Mouse (Mus musculus): ENCODE measurements around the gene Bet1l. TPM values are rescaled to one million over a fixed set of nuclear protein-coding genes. Genes with fewer than 3 reads are reported as not detected.
A peak's percentile ranks its signal among the peaks of the same experiment; 100 is the strongest.

Bet1l gene
- polyA plus RNA-seq, 1 experiment from 2014 or later: 47.2 TPM

GRCm38 (mm10) chr7:140877364-140877763, 20.0 kb upstream of the Bet1l start:
- no peak overlapping the region for H3K27ac ChIP-seq (ENCODE audit: low read depth, low read length)

GRCm38 (mm10) chr7:140874224-140874623, 16.8 kb upstream of the Bet1l start:
- Histone ChIP-seq H3K9me3 (replicated peaks; ENCODE audit: control insufficient read depth, low read length) (no peaks in the 10 kb centered on the region), H3K4me3 (ENCODE audit: low read depth, low read length) (no peak overlapping the region), H3K27ac (ENCODE audit: low read depth, low read length) (no peak overlapping the region), H3K27me3 (replicated peaks; ENCODE audit: control insufficient read depth, insufficient read depth, low read length) (no peaks in the 10 kb centered on the region), H3K9ac (ENCODE audit: low read length) (no peak overlapping the region), H3K4me2 (ENCODE audit: low read length) (no peak overlapping the region), H3K4me1 (ENCODE audit: control insufficient read depth, insufficient read depth, low read length) (no peaks in the 10 kb centered on the region), H3K36me3 (ENCODE audit: control insufficient read depth, insufficient read depth, low read length) (peaks cover 8% of the 10 kb centered on the region; the same call in 1 of the 2 replicates)
- 86% methylated on average over 4 of the region's 4 CpGs for WGBS
- DNase-seq (ENCODE audit: low spot score): no peak
- ATAC-seq: no peak

More at GRCm38 (mm10) chr7:140877364-140877763, 20.0 kb upstream of the Bet1l start:
- DNase-seq (ENCODE audit: low spot score) (no peak), ATAC-seq (no peak)
- no peaks in the 10 kb centered on the region for H3K27me3 ChIP-seq (replicated peaks; ENCODE audit: control insufficient read depth, insufficient read depth, low read length)
- 89% methylated on average over 6 of the region's 6 CpGs for WGBS
- H3K4me2 ChIP-seq (ENCODE audit: low read length): no peak overlapping the region
- H3K9ac ChIP-seq (ENCODE audit: low read length): no peak overlapping the region
- peaks cover 8% of the 10 kb centered on the region; the same call in 1 of the 2 replicates for H3K36me3 ChIP-seq (ENCODE audit: control insufficient read depth, insufficient read depth, low read length)
- H3K9me3 ChIP-seq (replicated peaks; ENCODE audit: control insufficient read depth, low read length): no peaks in the 10 kb centered on the region
- no peak overlapping the region for H3K4me3 ChIP-seq (ENCODE audit: low read depth, low read length)
- 0 out of 2 replicates have a peak, but pooled peaks cover 4% of the 10 kb centered on the region for H3K4me1 ChIP-seq (ENCODE audit: control insufficient read depth, insufficient read depth, low read length)

DNA sequence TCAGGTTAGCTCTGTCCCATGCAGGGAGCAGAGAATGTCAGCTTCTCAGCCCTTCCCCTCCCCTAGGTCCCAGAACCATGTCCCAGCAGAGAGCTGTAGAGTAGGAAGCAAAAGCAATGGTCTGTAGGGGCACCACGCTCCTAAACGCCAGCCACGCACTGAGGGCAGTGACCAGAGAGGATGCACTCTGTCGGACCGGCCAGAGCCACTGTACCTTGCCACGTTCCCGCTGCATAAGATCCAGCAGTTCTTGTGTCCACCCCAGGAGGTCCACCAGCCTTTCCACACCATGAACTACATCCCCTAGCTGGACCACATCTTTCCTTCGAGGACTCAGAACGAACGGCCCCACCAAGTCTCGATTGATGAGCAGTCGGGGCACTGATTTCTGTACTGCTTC, 7.4 kb upstream of the Bet1l start:
- WGBS: 90% methylated on average over 12 of the region's 12 CpGs
- Histone ChIP-seq H3K4me1 (ENCODE audit: control insufficient read depth, insufficient read depth, low read length) (no peaks in the 10 kb centered on the region), H3K27me3 (replicated peaks; ENCODE audit: control insufficient read depth, insufficient read depth, low read length) (no peaks in the 10 kb centered on the region), H3K9me3 (replicated peaks; ENCODE audit: control insufficient read depth, low read length) (no peaks in the 10 kb centered on the region), H3K27ac (ENCODE audit: low read depth, low read length) (no peak overlapping the region), H3K36me3 (ENCODE audit: control insufficient read depth, insufficient read depth, low read length) (peaks cover 69% of the 10 kb centered on the region), H3K4me2 (ENCODE audit: low read length) (no peak overlapping the region), H3K4me3 (ENCODE audit: low read depth, low read length) (no peak overlapping the region), H3K9ac (ENCODE audit: low read length) (no peak overlapping the region)
- ATAC-seq: no peak
- DNase-seq (ENCODE audit: low spot score): no peak

DNA sequence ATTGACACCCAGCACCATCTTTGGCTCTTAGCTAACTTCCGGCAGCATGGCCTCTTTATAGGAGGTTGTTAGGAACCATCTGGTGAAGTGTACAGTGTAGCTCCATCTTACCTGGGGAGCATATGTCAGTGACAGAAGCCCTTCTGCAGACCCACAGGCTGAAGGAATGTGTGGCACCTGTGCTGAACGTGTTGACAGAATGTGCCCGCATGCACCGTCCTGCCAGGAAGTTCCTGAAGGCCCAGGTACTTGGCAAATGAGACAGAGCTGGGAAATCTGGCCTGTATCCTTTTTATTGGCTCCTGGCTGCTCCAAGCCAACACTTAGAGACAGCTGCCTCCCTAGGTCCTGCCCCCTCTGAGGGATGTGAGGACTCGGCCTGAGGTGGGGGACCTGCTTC, 3.4 kb upstream of the Bet1l start:
- Histone ChIP-seq H3K9me3 (replicated peaks; ENCODE audit: control insufficient read depth, low read length) (no peaks in the 10 kb centered on the region), H3K27ac (ENCODE audit: low read depth, low read length) (no peak overlapping the region), H3K4me2 (ENCODE audit: low read length) (no peak overlapping the region), H3K4me3 (ENCODE audit: low read depth, low read length) (no peak overlapping the region), H3K27me3 (replicated peaks; ENCODE audit: control insufficient read depth, insufficient read depth, low read length) (no peaks in the 10 kb centered on the region), H3K36me3 (ENCODE audit: control insufficient read depth, insufficient read depth, low read length) (peaks cover 70% of the 10 kb centered on the region), H3K4me1 (ENCODE audit: control insufficient read depth, insufficient read depth, low read length) (peaks cover 11% of the 10 kb centered on the region), H3K9ac (ENCODE audit: low read length) (no peak overlapping the region)
- ATAC-seq: no peak
- no peak for DNase-seq (ENCODE audit: low spot score)
- WGBS: 90% methylated on average over 5 of the region's 5 CpGs

DNA sequence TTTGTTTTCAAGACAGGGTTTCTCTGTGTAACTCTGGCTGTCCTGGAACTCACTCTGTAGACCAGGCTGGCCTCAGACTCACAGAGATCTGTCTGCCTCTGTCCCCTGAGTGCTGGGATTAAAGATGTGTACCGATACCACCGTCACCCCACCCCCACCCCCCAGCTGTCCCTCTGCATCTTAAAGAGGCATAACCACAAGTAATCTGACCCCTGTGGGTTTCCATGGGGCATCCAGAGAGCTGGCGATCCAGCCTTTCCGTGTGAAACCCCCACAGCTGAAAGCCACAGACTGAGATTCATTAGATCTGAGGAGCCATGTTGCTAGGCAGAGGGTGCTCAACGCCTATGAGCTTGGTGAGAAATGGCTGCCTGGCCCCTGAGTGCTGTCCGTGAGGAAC, 2.6 kb upstream of the Bet1l start:
- peaks cover 65% of the 10 kb centered on the region for H3K36me3 ChIP-seq (ENCODE audit: control insufficient read depth, insufficient read depth, low read length)
- 80% methylated on average over 6 of the region's 6 CpGs for WGBS
- H3K9ac ChIP-seq (ENCODE audit: low read length): no peak overlapping the region
- H3K27ac ChIP-seq (ENCODE audit: low read depth, low read length): no peak overlapping the region
- H3K4me3 ChIP-seq (ENCODE audit: low read depth, low read length): no peak overlapping the region
- H3K4me2 ChIP-seq (ENCODE audit: low read length): no peak overlapping the region
- no peak for DNase-seq (ENCODE audit: low spot score)
- H3K9me3 ChIP-seq (replicated peaks; ENCODE audit: control insufficient read depth, low read length): no peaks in the 10 kb centered on the region
- no peaks in the 10 kb centered on the region for H3K27me3 ChIP-seq (replicated peaks; ENCODE audit: control insufficient read depth, insufficient read depth, low read length)
- ATAC-seq: no peak
- H3K4me1 ChIP-seq (ENCODE audit: control insufficient read depth, insufficient read depth, low read length): peaks cover 18% of the 10 kb centered on the region

DNA sequence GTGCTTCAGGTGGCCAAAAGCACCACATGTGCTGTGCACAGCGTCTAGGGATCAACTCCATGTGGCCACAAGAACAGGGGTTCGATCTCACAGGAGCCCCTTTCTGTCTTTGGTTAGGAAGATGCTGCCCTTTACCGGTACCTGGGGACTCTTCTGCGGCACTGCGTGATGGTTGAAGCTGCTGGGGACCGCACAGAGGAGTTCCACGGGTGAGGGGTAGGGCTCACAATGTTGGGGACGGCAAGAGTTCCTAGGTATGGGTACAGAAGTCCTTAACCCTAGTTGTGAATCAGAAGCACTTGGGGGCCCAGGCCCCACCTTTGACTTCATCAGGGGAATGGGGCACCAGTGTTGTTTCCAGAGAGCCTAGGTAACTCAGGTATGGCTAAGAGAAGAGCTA, 1.4 kb upstream of the Bet1l start:
- WGBS: 95% methylated on average over 8 of the region's 8 CpGs
- no peak for DNase-seq (ENCODE audit: low spot score)

GRCm38 (mm10) chr7:140856785-140857549, 410 bp downstream of the Bet1l start, which contains the start of gene Ric8a:
Gene Ric8a, plus strand, starts transcription at chr7:140856957.
- Histone ChIP-seq H3K36me3 (ENCODE audit: control insufficient read depth, insufficient read depth, low read length) (peaks cover 62% of the 10 kb centered on the region), H3K4me2 (ENCODE audit: low read length) (peak within 1 kb of the TSS; percentile 98), H3K27me3 (replicated peaks; ENCODE audit: control insufficient read depth, insufficient read depth, low read length) (no peaks in the 10 kb centered on the region), H3K4me3 (ENCODE audit: low read depth, low read length) (peak within 1 kb of the TSS; percentile 78), H3K4me1 (ENCODE audit: control insufficient read depth, insufficient read depth, low read length) (peaks cover 18% of the 10 kb centered on the region), H3K9me3 (replicated peaks; ENCODE audit: control insufficient read depth, low read length) (no peaks in the 10 kb centered on the region), H3K9ac (ENCODE audit: low read length) (peak within 1 kb of the TSS; percentile 96), H3K27ac (ENCODE audit: low read depth, low read length) (peak within 1 kb of the TSS; percentile 88)
- WGBS: under 1% methylated on average over 50 of the region's 50 CpGs
- peak; percentile 80 for DNase-seq (ENCODE audit: low spot score)
- peak; percentile 83 for ATAC-seq

More for the DNA sequence above, 1.4 kb upstream of the Bet1l start:
- Histone ChIP-seq H3K4me3 (ENCODE audit: low read depth, low read length) (0 out of 2 replicates have a peak overlapping the region, but pooled peaks have one; percentile 78), H3K27ac (ENCODE audit: low read depth, low read length) (no peak overlapping the region), H3K27me3 (replicated peaks; ENCODE audit: control insufficient read depth, insufficient read depth, low read length) (no peaks in the 10 kb centered on the region), H3K36me3 (ENCODE audit: control insufficient read depth, insufficient read depth, low read length) (peaks cover 62% of the 10 kb centered on the region), H3K4me1 (ENCODE audit: control insufficient read depth, insufficient read depth, low read length) (peaks cover 18% of the 10 kb centered on the region), H3K9me3 (replicated peaks; ENCODE audit: control insufficient read depth, low read length) (no peaks in the 10 kb centered on the region), H3K9ac (ENCODE audit: low read length) (peak overlapping the region; percentile 96), H3K4me2 (ENCODE audit: low read length) (peak overlapping the region; percentile 98)
- no peak for ATAC-seq

- WGBS: 1% methylated on average over 51 of the region's 51 CpGs
- peaks cover 18% of the 10 kb centered on the region for H3K4me1 ChIP-seq (ENCODE audit: control insufficient read depth, insufficient read depth, low read length)
- H3K9me3 ChIP-seq (replicated peaks; ENCODE audit: control insufficient read depth, low read length): no peaks in the 10 kb centered on the region
- peak within 1 kb of the TSS; percentile 96 for H3K9ac ChIP-seq (ENCODE audit: low read length)
- ATAC-seq (peak; percentile 82), DNase-seq (ENCODE audit: low spot score) (peak; percentile 94)
- H3K36me3 ChIP-seq (ENCODE audit: control insufficient read depth, insufficient read depth, low read length): peaks cover 60% of the 10 kb centered on the region
- H3K27ac ChIP-seq (ENCODE audit: low read depth, low read length): peak within 1 kb of the TSS; percentile 88
- H3K4me2 ChIP-seq (ENCODE audit: low read length): peak within 1 kb of the TSS; percentile 98
- peak within 1 kb of the TSS; percentile 78 for H3K4me3 ChIP-seq (ENCODE audit: low read depth, low read length)
- H3K27me3 ChIP-seq (replicated peaks; ENCODE audit: control insufficient read depth, insufficient read depth, low read length): no peaks in the 10 kb centered on the region
Measured at GRCm38 (mm10) chr7:140855860-140856784, 1.3 kb downstream of the Bet1l start, which contains the start of gene Gm45785. Gene Gm45785, minus strand, starts transcription at chr7:140856331.

Measured in forebrain, embryonic 14.5 days (tissue).